Mouse (Mus musculus): Measurements from ENCODE around the gene Chl1.
A peak's percentile ranks its signal among the peaks of the same experiment; 100 is the strongest.

Chl1 gene

GRCm38 (mm10) chr6:103665677-103666316 is 155.4 kb downstream of the Chl1 start:
- no peak for DNase-seq (ENCODE audit: low spot score)

- DNase-seq (ENCODE audit: low spot score), result no peak
Observed at GRCm38 (mm10) chr6:103673111-103673510, 162.7 kb downstream of the Chl1 start.

- peak; percentile 55 for DNase-seq (ENCODE audit: low spot score)
Observed at GRCm38 (mm10) chr6:103674332-103674731, 163.9 kb downstream of the Chl1 start.

- no peak for DNase-seq (ENCODE audit: low spot score)
Observed at GRCm38 (mm10) chr6:103675145-103675544, 164.8 kb downstream of the Chl1 start.

GRCm38 (mm10) chr6:103676664-103677063 is 166.3 kb downstream of the Chl1 start:
- DNase-seq (ENCODE audit: low spot score), result no peak

- no peak for DNase-seq (ENCODE audit: low spot score)
Observed at GRCm38 (mm10) chr6:103677072-103677471, 166.7 kb downstream of the Chl1 start.

GRCm38 (mm10) chr6:103682854-103683574 is 172.6 kb downstream of the Chl1 start:
- DNase-seq (ENCODE audit: low spot score), result peak; percentile 70

- DNase-seq (ENCODE audit: low spot score), result no peak
Observed at GRCm38 (mm10) chr6:103692511-103692910, 182.1 kb downstream of the Chl1 start.

GRCm38 (mm10) chr6:103697349-103698028 is 187.1 kb downstream of the Chl1 start:
- DNase-seq (ENCODE audit: low spot score), result no peak

- no peak for DNase-seq (ENCODE audit: low spot score)
Observed at GRCm38 (mm10) chr6:103699482-103699881, 189.1 kb downstream of the Chl1 start.

- DNase-seq (ENCODE audit: low spot score), result no peak
Observed at GRCm38 (mm10) chr6:103699895-103700294, 189.5 kb downstream of the Chl1 start.

- DNase-seq (ENCODE audit: low spot score), result no peak
Observed at GRCm38 (mm10) chr6:103700336-103700735, 189.9 kb downstream of the Chl1 start.

GRCm38 (mm10) chr6:103706366-103706765 is 196.0 kb downstream of the Chl1 start:
- DNase-seq (ENCODE audit: low spot score), result no peak

- no peak for DNase-seq (ENCODE audit: low spot score)
Observed at GRCm38 (mm10) chr6:103739291-103739690, 228.9 kb downstream of the Chl1 start.

- DNase-seq (ENCODE audit: low spot score), result no peak
Observed at GRCm38 (mm10) chr6:103742784-103743183, 232.4 kb downstream of the Chl1 start.

- peak; percentile 62 for DNase-seq (ENCODE audit: low spot score)
Observed at GRCm38 (mm10) chr6:103746103-103746502, 235.7 kb downstream of the Chl1 start.

GRCm38 (mm10) chr6:103749122-103749773 is 238.9 kb downstream of the Chl1 start:
- DNase-seq (ENCODE audit: low spot score), result no peak

- no peak for DNase-seq (ENCODE audit: low spot score)
Observed at GRCm38 (mm10) chr6:103753891-103754290, 243.5 kb downstream of the Chl1 start.

- no peak for DNase-seq (ENCODE audit: low spot score)
Observed at GRCm38 (mm10) chr6:103766830-103767229, 256.4 kb downstream of the Chl1 start.

- DNase-seq (ENCODE audit: low spot score), result no peak
Observed at GRCm38 (mm10) chr6:103781058-103781457, 270.7 kb downstream of the Chl1 start.

GRCm38 (mm10) chr6:103791077-103791632 is 280.8 kb downstream of the Chl1 start:
- no peak for DNase-seq (ENCODE audit: low spot score)

- no peak for DNase-seq (ENCODE audit: low spot score)
Observed at GRCm38 (mm10) chr6:103795241-103795640, 284.9 kb downstream of the Chl1 start.

All from testis, postnatal 10 days (tissue).